Mouse (Mus musculus) kidney, postnatal 36 days (tissue): ENCODE data around the gene Npnt.
A peak's percentile ranks its signal among the peaks of the same experiment; 100 is the strongest.

Experiments
- DNase-seq, 2 experiments: peaks; one replicate each; pipeline ENCODE4 v3.0.0; 2021 to 2022; ENCODE audit warnings: mixed read lengths in 2 of 2

Npnt gene

GRCm38 (mm10) chr3:132934649-132935048 is 15.4 kb downstream of the Npnt start:
- no peak for DNase-seq

- no peak for DNase-seq
These were observed 18.6 kb downstream of the Npnt start for GRCm38 (mm10) chr3:132931526-132931925.

- no peak for DNase-seq
These were observed 20.2 kb downstream of the Npnt start for GRCm38 (mm10) chr3:132929866-132930265.

- DNase-seq: no peak
These were observed 21.9 kb downstream of the Npnt start for GRCm38 (mm10) chr3:132928186-132928585.

- DNase-seq: no peak
These were observed 30.3 kb downstream of the Npnt start for GRCm38 (mm10) chr3:132919798-132920197.

- no peak for DNase-seq
These were observed 30.9 kb downstream of the Npnt start for GRCm38 (mm10) chr3:132919240-132919639.

GRCm38 (mm10) chr3:132917356-132918090 is 32.6 kb downstream of the Npnt start:
- DNase-seq: no peak

GRCm38 (mm10) chr3:132915661-132916060 is 34.4 kb downstream of the Npnt start:
- DNase-seq: no peak

- DNase-seq: no peak
These were observed 37.7 kb downstream of the Npnt start for GRCm38 (mm10) chr3:132912420-132912819.

GRCm38 (mm10) chr3:132911716-132912115 is 38.4 kb downstream of the Npnt start:
- peak; percentile 23 to 28 for DNase-seq

- no peak for DNase-seq
These were observed 39.4 kb downstream of the Npnt start for GRCm38 (mm10) chr3:132910727-132911126.

- no peak for DNase-seq
These were observed 40.4 kb downstream of the Npnt start for GRCm38 (mm10) chr3:132909736-132910135.

- DNase-seq: peak; percentile 26 to 45
These were observed 42.4 kb downstream of the Npnt start for GRCm38 (mm10) chr3:132907506-132908203.

GRCm38 (mm10) chr3:132905224-132905930 is 44.7 kb downstream of the Npnt start:
- peak in 1 of 2 experiments; percentile 30 for DNase-seq

GRCm38 (mm10) chr3:132903386-132903785 is 46.7 kb downstream of the Npnt start:
- DNase-seq: no peak

GRCm38 (mm10) chr3:132902921-132903320 is 47.2 kb downstream of the Npnt start:
- no peak for DNase-seq

GRCm38 (mm10) chr3:132902206-132902605 is 47.9 kb downstream of the Npnt start:
- DNase-seq: peak; percentile 86 to 92

- no peak for DNase-seq
These were observed 52.2 kb downstream of the Npnt start for GRCm38 (mm10) chr3:132897891-132898290.

GRCm38 (mm10) chr3:132897390-132897789 is 52.7 kb downstream of the Npnt start:
- no peak for DNase-seq

GRCm38 (mm10) chr3:132894086-132894485 is 56.0 kb downstream of the Npnt start:
- DNase-seq: no peak

GRCm38 (mm10) chr3:132893676-132894075 is 56.4 kb downstream of the Npnt start:
- DNase-seq: no peak

GRCm38 (mm10) chr3:132893044-132893443 is 57.0 kb downstream of the Npnt start:
- no peak for DNase-seq

GRCm38 (mm10) chr3:132892481-132892880 is 57.6 kb downstream of the Npnt start:
- no peak for DNase-seq
